Mouse (Mus musculus): ENCODE data around the gene Olfr1350.

DNA sequence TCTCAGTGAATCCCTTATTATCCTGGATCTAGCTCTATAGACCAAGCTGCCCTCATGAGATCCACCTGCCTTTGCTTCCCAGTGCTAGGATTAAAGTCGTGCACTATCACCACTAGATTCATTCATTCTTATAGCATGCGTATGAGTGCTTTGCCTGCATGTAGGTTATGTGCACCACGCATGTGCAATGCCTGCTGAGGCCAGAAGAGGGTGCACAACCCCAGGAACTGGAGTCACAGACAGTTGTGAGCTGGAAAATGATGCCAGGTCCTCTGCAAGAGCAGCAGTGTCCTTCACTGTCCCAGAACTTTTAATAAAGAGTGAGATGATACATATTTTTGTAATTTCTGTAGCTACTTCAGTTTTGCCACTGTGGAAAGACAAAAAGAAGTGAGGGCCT lies 39.6 kb upstream of the Olfr1350 start:
- TF ChIP-seq EP300 (IDR thresholded peaks at IDR 0.05; ENCODE audit: low read depth): no peak
- peak; percentile 21; the same call in 1 of the 2 replicates for TF ChIP-seq CTCF (IDR thresholded peaks at IDR 0.05; ENCODE audit: low read depth)

Measured in liver, postnatal 0 days (tissue).